Mouse (Mus musculus) heart, embryonic 11.5 days (tissue): ENCODE data around the gene Dab1. TPM values are rescaled to one million over a fixed set of nuclear protein-coding genes. Genes with fewer than 3 reads are reported as not detected.

Experiments
- ATAC-seq: fragments of 200-750 bp; cut with Nextera tagmentation; replicated peaks from 2 replicates; pipeline ENCODE4 v1.8.0; 2017; ENCODE audit warnings: moderate library complexity; ENCODE audit not compliant: insufficient number of reproducible peaks, low FRiP score, low TSS enrichment
- H3K27ac ChIP-seq: fragments of 300-500 bp; sonication (generic); 2 replicates; pipeline ENCODE4 v1.5.1; 2014; ENCODE audit warnings: mild to moderate bottlenecking, low read depth, low read length
- H3K27me3 ChIP-seq: fragments of 300-500 bp; sonication (generic); 2 replicates; pipeline ENCODE4 v1.6.1; 2014; ENCODE audit warnings: mild to moderate bottlenecking, low read length, mixed read lengths; ENCODE audit not compliant: control insufficient read depth, insufficient read depth
- H3K36me3 ChIP-seq: fragments of 300-500 bp; sonication (generic); 2 replicates; pipeline ENCODE4 v1.6.1; 2014; ENCODE audit warnings: mild to moderate bottlenecking, low read length, moderate library complexity, mixed read lengths; ENCODE audit not compliant: control insufficient read depth, insufficient read depth
- H3K4me1 ChIP-seq: fragments of 300-500 bp; sonication (generic); 2 replicates; pipeline ENCODE4 v1.6.1; 2014; ENCODE audit warnings: low read length; ENCODE audit not compliant: control insufficient read depth, insufficient read depth
- H3K4me2 ChIP-seq: fragments of 300-500 bp; sonication (generic); 2 replicates; pipeline ENCODE4 v1.6.1; 2014; ENCODE audit warnings: mild to moderate bottlenecking, moderate library complexity
- H3K4me3 ChIP-seq: fragments of 300-500 bp; sonication (generic); 2 replicates; pipeline ENCODE4 v1.5.1; 2014; ENCODE audit warnings: low read depth, low read length
- H3K9ac ChIP-seq: fragments of 300-500 bp; sonication (generic); 2 replicates; pipeline ENCODE4 v1.6.1; 2014; ENCODE audit warnings: mild to moderate bottlenecking, low read depth, low read length, moderate library complexity
- H3K9me3 ChIP-seq: fragments of 300-500 bp; sonication (generic); replicated peaks from 2 replicates; pipeline ENCODE4 v1.6.1; 2016; ENCODE audit warnings: low read length; ENCODE audit not compliant: control insufficient read depth
- WGBS: fragments of 180-500 bp; shearing (Covaris S2); extraction: QIAGEN DNeasy Blood & Tissue Kit; methylation state at CpG from one replicate; pipeline ENCODE4 v1.1.7; 2014; ENCODE audit not compliant: insufficient replicate concordance; 5-methylcytosine and 5-hydroxymethylcytosine counted together
- polyA plus RNA-seq: library from polyadenylated mRNA; unstranded; fragments of >200 nt; fragmentation: Nextera tagmentation; extraction: Ambion mirVana; gene quantifications from 2 replicates; pipeline ENCODE4 v1.2.1, GENCODE M21; 2014

Dab1 gene
- polyA plus RNA-seq, 1 experiment from 2014 or later, result 1.9 TPM

DNA sequence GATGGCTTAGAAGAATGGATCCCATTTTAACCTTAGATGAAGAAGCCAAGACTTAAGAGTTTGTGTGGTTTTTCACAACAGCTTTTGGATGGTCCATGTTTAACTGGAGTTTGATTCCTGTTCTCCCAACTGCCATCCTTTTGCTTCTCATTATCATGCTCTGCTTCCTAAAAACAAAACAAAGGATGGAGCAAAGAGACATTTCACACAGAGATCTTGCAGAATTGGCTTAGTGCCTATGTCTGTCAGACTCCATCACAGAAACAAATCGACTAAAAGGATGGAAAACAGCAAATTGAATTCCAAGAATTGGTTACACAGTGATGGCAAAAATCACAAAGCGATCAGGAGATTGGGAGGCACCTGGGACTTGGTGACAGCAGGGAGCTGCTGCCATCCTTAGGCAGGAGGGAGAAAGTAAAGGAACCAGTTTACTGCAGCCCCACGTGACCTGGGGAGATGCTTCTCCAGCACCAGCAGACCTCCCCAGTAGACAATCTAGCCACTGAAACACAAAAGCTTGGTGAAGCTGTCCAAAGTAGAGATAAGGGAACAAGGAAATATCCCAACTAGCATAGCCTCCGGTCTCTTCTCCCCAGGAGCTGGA is 132.2 kb downstream of the Dab1 start:
- H3K9ac ChIP-seq, result no peak overlapping the region
- H3K36me3 ChIP-seq, result no peaks in the 10 kb centered on the region
- H3K27me3 ChIP-seq, result no peaks in the 10 kb centered on the region
- no peaks in the 10 kb centered on the region for H3K4me1 ChIP-seq
- ATAC-seq, result no peak
- whole genome bisulfite sequencing, result 51% methylated on average over 4 of the region's 4 CpGs
- no peak overlapping the region for H3K4me2 ChIP-seq
- H3K9me3 ChIP-seq, result no peaks in the 10 kb centered on the region
- no peak overlapping the region for H3K4me3 ChIP-seq
- H3K27ac ChIP-seq, result no peak overlapping the region

DNA sequence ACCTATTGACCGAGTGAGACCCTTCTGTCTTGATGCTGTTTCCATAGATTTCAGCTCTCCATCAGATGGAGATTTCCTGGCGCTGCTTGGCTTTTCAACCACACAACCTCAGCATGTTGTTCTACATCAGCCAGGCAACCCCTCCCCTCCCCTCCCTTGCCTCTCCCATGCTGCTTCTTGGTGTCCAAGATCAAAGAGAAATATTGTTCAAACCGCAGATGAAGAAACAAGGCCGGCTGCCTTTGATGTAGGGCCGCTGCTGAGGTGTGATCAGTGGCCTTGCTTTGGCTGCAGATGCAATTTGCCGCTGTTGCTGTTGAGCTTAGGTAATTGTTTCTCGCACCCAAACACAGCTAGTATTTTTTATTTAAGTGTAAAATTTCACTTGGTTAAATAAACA is 135.4 kb downstream of the Dab1 start:
- no peak overlapping the region for H3K4me2 ChIP-seq
- no peaks in the 10 kb centered on the region for H3K9me3 ChIP-seq
- no peak overlapping the region for H3K9ac ChIP-seq
- 79% methylated on average over 7 of the region's 7 CpGs for WGBS
- no peaks in the 10 kb centered on the region for H3K4me1 ChIP-seq
- H3K36me3 ChIP-seq, result no peaks in the 10 kb centered on the region
- H3K27ac ChIP-seq, result no peak overlapping the region
- no peaks in the 10 kb centered on the region for H3K27me3 ChIP-seq
- H3K4me3 ChIP-seq, result no peak overlapping the region
- no peak for ATAC-seq

DNA sequence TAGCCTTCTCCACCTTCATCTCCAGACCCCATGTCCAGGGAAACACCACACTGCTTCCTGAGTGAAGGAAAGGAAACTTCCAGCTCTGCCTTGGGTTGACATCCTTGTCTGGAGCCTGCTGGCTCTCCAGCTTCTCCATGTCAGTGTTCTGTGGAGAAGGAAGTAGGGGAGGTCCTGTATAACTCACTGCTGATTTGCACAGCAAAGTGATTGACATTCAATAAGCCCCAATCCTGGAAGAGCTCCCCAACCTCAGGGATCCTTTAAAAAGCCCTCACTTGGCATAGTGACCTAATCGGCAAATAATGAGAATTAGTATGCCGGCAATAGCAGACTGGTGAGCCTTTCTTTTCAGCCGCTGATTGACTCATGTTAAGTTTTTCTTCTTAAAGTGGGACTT is 138.1 kb downstream of the Dab1 start:
- 88% methylated on average over 3 of the region's 3 CpGs for WGBS
- no peak for ATAC-seq
- H3K4me3 ChIP-seq, result no peak overlapping the region
- no peaks in the 10 kb centered on the region for H3K27me3 ChIP-seq
- H3K36me3 ChIP-seq, result no peaks in the 10 kb centered on the region
- H3K4me1 ChIP-seq, result no peaks in the 10 kb centered on the region
- no peak overlapping the region for H3K9ac ChIP-seq
- no peak overlapping the region for H3K27ac ChIP-seq
- H3K4me2 ChIP-seq, result no peak overlapping the region
- H3K9me3 ChIP-seq, result no peaks in the 10 kb centered on the region

DNA sequence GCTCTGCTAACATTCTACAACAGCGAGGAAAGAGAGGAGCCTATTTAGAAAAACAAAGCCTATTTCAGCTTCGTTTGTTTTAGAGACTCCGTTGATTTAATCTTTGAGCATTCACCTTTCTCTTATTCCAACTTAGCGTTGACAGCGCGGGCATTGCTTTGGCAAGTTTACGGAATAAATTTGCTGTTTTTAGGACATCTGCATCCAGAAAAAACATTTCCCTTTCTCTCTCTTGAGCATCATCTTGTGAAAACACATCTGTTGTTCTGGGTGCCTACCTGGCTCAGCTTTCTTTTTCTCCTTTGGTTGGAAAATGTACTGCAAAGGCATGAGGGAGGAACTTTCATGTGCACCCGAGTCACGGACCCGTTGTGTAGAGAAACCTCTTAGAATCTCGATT is 143.3 kb downstream of the Dab1 start:
- H3K4me1 ChIP-seq, result no peaks in the 10 kb centered on the region
- H3K27me3 ChIP-seq, result no peaks in the 10 kb centered on the region
- H3K4me3 ChIP-seq, result no peak overlapping the region
- H3K9me3 ChIP-seq, result no peaks in the 10 kb centered on the region
- H3K36me3 ChIP-seq, result no peaks in the 10 kb centered on the region
- H3K9ac ChIP-seq, result no peak overlapping the region
- ATAC-seq, result no peak
- H3K4me2 ChIP-seq, result no peak overlapping the region
- no peak overlapping the region for H3K27ac ChIP-seq
- WGBS, result 84% methylated on average over 11 of the region's 11 CpGs

DNA sequence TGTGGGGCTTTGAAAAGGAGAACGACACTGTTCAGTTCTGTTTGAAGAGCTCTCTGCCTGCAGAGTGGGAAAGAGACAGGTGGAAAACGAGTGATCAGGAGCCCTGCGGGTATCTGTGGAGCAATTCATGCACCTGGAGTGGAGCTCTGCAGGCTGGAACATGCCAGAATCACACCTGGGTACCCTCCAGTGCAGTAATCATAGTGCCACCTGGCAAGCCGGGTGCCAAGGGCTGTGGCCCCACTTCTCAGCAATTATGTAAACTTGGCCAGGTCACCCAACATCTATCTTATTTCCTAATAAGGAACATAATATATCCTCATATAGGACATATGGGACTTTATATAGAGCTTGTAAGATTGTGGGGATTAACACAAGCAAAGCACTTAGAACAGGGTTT is 156.6 kb downstream of the Dab1 start:
- no peak for ATAC-seq
- no peak overlapping the region for H3K27ac ChIP-seq
- H3K9me3 ChIP-seq, result no peaks in the 10 kb centered on the region
- no peaks in the 10 kb centered on the region for H3K27me3 ChIP-seq
- no peaks in the 10 kb centered on the region for H3K36me3 ChIP-seq
- H3K4me2 ChIP-seq, result no peak overlapping the region
- no peak overlapping the region for H3K4me3 ChIP-seq
- H3K4me1 ChIP-seq, result no peaks in the 10 kb centered on the region
- H3K9ac ChIP-seq, result no peak overlapping the region
- WGBS, result 62% methylated on average over 4 of the region's 4 CpGs

DNA sequence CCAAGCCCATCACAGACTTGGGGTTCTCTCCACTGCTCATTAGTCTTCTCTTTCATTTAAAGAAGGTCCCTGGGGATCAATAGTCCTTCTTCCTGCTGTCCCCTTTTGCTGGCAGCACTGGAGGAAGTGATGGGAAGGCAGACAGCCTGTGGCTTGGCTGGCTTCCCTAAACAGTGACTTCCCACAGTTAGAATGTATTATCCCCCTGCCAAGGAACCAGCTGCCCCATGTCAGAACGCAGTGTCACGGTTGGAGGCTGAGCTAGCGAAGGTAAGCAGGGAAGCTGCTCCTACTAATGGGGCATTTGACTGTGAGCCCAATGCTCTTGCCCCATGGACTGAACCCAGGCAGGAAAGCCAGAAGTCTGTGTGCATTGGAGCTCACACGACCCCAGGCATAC is 162.2 kb downstream of the Dab1 start:
- Histone ChIP-seq H3K9me3 (no peaks in the 10 kb centered on the region), H3K4me1 (no peaks in the 10 kb centered on the region), H3K36me3 (no peaks in the 10 kb centered on the region), H3K9ac (no peak overlapping the region), H3K27me3 (no peaks in the 10 kb centered on the region), H3K27ac (no peak overlapping the region), H3K4me3 (no peak overlapping the region), H3K4me2 (no peak overlapping the region)
- 61% methylated on average over 4 of the region's 4 CpGs for WGBS
- ATAC-seq, result no peak

DNA sequence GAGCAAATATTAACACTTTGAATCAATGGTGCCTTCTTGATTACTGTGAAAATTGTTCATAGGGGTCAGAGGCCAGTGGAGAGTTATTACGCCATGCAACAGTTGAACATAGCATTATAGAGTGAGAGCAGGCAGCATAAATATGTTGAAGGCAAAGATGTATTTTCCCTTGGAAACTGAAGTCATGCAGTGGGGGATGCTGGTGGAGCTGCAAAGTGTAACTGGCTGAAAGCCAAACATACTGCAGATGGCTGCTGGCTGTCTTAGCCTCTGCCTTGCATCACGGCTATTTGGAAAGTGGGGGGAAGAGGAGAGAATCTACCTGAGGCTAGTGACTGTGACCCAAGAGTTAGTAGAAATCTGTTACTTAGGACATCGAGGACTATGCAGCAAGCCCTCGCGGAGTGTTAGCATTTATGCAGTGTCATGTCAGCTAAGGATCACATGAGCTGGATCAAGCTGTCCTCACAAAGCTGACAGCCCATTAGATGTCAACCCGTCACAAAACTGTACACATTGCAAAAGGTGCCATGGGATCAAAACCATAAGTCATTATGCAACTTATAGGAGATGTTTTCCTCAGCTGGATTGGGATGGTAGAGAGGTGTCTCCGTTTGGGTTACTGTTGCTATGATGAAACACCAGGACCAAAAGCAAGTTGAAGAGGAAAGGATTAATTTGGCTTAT is 164.5 kb downstream of the Dab1 start:
- no peak overlapping the region for H3K27ac ChIP-seq
- H3K27me3 ChIP-seq, result no peaks in the 10 kb centered on the region
- 80% methylated on average over 7 of the region's 7 CpGs for WGBS
- H3K9me3 ChIP-seq, result no peaks in the 10 kb centered on the region
- no peak overlapping the region for H3K4me3 ChIP-seq
- ATAC-seq, result no peak
- no peak overlapping the region for H3K4me2 ChIP-seq
- H3K4me1 ChIP-seq, result no peaks in the 10 kb centered on the region
- no peaks in the 10 kb centered on the region for H3K36me3 ChIP-seq
- no peak overlapping the region for H3K9ac ChIP-seq

DNA sequence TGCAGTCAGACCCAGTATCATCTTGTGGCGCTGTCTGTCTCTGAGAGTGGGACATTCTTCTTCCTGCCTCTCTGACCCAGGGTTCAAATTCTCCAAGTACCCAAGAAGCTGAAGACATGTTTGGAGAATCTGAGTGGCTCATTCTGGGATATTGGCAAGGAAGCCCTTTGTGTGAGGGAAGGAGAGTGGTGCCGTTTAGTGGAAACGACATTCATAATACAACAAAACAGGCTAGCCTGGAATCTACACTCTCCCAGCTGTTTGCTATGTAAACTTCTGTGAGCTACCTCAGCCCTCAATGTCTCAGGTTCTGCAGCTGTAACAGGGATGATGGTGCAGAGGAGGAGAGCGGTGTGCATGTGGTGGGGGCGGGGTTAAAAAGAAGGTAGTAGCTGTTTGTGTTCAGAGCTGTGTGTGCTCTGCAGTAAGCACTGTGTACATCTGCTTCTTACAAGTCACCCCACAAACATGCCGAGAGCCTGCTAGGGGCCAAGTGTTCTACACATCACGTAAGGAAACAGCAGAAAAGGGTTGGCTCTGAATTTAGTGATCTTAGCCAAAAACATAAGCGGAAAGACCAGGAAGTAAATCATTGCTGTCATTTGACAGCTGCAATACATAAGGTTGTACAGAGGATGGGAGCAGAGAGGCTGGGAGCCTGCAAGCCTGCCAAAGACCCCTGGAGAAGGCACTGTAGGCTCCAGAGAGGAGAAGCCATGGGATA is 174.6 kb downstream of the Dab1 start:
- no peak overlapping the region for H3K4me3 ChIP-seq
- 80% methylated on average over 8 of the region's 8 CpGs for WGBS
- no peaks in the 10 kb centered on the region for H3K27me3 ChIP-seq
- H3K4me1 ChIP-seq, result no peaks in the 10 kb centered on the region
- no peak for ATAC-seq
- no peak overlapping the region for H3K27ac ChIP-seq
- H3K9ac ChIP-seq, result no peak overlapping the region
- H3K9me3 ChIP-seq, result no peaks in the 10 kb centered on the region
- no peaks in the 10 kb centered on the region for H3K36me3 ChIP-seq
- H3K4me2 ChIP-seq, result no peak overlapping the region
